Mouse (Mus musculus) cerebellum, postnatal 14 days (tissue): Measurements from ENCODE around the gene Bbs9.

Experiments used
- DNase-seq, 2 experiments: peaks; one replicate each; pipeline ENCODE4 v3.0.0; 2021; ENCODE audit warnings: mixed read lengths in 2 of 2

The Bbs9 gene

DNA sequence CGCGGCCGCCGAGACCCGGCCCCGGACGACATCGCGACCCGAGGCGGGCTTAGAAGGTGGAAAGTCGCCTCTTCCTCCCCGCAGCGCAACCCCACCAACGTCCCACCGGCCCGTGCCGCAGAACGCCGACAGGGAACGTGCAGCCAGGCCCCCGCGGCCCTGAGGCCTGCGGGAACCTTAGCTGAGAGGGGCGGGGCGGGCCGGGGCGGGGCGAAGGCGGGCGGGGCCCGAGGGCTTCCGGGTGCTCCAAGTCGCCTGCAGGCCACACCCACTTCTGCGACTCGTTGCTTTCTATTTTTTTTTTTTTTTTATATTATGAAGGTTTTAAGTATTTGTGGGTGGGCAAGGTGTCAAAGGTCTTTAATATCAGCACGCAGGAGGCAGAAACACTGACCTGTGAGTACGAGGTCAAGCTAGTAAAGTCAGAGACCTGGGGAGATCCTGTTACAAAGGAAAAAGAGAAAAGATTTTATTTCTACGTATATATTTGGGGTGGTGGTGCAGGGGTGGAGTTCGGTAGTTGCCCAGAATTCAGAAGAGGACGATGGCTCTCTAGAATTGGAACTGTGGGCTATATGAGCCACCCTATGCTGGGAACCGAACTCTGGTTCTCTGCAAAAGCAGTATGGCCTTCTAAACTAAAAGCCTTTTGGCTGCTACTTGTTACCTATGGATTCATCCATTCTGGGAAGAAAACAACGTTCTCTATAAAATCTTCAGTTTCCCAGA is 7.2 kb upstream of the Bbs9 start:
- peak; percentile 73 to 76 for DNase-seq

DNA sequence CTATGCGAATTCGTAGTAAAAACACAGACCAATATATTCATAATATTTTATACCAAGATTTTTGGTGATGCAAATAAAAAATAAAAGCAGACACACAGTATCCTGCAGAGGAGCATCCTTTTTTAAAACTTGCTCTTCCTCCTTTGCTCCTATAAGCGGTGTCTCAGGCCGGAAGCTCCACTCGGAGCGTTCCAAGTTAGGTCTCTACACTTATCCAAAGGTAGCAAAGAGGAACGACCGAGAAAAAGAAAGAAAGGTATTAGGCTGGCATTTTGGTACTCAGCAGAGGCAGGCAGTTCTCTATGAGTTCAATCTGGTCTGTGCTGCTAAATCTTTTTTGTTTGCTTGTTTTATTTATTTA is 6.6 kb upstream of the Bbs9 start:
- DNase-seq, result no peak

DNA sequence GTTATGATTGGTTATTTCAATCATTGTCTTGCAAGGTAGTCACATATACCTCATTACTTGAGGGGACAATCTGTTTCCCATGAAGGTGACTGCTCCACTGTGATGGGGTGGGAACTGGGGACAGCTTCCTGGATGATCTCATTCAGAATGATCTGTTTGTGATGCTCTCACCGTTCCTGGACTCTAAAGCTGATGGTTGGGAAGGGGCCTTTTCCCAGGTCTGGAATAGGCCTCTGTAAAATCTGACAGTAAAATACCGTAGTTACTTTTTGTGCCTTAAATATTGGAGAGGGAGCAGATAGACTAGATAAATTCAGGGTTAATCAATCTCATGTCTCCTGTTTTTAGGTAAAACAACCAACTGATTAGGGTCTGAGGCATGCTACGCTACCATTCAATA is 5.9 kb upstream of the Bbs9 start, which contains the start of gene Rp9:
TSS of gene Rp9 (minus strand) at position 101 of the 400 bp plus-strand sequence.
- DNase-seq, result no peak

DNA sequence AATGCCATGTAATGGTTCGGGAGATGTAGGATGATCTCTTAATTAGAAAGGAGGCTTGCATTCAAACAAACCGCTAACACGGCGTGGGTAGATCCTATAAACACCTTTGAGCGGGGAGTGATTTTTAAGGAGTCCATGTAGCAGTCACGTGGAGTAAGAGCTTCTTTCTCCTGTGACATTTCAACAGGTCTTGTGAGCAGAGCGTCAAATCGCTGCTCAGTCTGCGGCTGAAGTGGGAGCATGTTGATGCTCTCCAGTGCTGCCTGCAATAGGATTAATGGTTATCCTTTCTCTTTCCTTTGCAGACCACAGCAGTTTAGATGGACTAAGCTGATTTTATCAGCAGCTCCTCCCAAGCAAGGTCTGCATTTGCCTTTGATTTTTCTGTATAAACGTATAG is 750 bp downstream of the Bbs9 start:
- DNase-seq, result no peak

DNA sequence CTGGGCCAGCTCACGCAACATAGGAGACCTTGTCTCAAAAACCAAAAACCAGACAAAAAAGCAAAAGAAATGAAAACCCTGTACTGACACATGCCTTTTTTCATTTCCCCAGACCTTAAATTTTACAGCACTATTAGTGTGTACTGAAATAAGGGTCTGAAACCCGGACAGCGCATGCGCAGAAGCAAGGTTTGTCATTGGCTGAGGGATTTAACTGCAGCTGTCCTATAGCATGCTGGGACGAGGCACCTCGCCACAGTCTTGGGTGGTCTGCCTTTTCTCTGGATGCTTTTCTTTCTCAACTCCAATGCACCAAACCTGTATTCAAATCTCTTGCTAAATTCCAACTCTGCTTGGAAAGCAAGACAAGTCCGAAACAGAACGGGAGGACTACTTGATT is 3.4 kb downstream of the Bbs9 start:
- no peak for DNase-seq

DNA sequence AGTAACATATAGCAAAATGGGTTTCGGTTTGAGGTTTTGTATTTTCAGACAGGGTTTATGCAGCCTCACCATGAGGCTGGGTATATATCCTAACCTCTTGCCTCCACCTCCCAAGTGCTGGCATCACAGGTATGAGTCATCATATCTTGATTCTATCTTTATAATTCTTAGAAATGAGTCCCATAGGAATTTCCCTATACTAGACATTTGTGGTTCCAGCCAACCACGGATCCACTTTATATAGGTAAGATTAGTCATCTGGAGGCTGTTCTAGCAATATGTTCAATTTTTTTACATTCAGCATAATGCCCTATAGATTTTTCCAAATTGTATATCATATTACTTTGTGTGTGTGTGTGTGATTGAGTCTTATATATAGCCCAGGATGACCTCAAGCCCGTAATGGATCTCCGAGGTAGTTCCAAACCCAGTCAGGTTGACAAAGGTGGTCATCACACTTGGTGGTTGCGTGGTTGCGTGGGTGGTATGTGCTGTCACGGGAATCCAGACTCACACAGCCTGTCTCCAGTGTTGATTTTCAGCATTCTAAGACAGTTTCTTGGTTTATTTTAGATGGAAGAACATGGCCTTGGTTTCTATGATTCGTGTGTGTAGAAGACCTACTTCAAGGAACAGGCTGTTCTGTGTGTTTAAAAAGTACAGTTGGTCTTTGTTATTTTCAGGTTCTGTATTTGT is 8.5 kb downstream of the Bbs9 start:
- no peak for DNase-seq

DNA sequence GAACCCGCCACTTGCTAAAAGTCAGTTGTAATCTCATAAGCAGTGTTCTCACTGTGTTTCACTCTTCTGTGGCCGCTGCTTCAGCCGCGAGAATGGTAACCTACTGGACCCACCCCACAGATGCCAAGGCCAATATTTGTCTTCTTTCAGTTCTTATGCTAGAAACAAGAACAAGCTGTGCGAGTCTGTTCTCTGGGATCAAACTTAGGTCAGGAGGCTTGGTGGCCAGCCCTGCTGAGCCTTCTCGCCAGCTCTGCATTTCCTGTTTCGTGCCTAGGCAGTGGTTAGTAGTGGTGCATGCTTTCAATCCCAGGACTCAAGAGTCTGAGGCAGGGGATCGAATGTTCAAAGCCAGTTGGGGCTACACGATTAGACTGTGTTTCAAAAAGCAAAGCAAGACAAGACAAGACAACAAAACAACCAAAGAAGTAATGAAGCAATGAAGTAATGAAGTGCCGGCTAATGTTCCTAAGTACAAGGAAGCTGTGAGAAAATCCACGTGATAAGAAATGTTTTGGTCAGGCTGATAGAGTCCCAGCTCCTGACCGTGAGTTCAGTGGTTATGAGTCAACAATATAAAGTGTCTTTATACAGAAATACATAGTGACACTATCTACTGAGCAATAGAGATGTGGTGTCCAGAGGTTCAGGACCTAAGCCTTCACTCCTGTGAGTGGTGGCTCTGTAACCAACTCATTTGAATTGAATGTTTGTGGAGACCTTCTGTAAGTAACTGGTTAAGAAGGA is 9.2 kb downstream of the Bbs9 start:
- DNase-seq, result no peak

DNA sequence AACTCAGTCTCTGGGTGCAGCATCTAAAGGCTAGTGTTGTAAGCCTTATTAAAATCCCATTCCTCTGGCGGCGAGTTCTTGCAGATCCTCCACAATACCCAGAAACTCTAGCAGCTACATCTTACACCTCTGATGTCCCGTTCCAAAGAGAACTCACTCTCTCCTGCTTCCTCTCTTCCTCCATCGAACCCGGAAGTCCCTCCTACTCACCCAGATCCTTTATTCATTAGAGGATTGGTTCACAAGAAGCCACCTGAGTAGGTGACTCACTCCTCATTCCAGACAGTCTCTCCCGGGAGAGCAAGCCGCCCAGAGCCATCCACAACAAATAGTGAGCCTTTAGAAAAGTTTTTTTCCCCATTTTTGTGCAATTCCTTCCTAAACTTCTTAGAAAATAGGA is 10.7 kb downstream of the Bbs9 start:
- no peak for DNase-seq

DNA sequence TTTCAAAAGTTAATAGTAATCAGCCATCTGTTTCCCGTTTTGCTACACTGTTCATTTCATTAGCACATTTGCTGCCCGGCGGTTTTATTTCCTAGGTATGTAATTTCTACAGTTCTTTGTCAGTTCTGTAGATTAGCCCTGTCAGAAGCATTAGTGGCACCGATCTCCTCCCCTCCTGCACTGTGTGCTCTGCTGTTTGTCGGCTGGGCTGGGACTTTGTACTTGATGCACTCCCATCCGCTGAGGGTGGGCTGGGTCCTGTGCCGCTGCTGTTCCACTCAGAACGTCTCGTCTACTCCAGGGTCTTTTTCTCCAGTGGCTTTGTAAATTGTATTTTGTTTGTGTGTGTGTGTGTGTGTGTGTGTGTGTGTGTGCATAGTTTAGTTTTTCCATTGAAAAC is 13.4 kb downstream of the Bbs9 start:
- DNase-seq, result no peak

DNA sequence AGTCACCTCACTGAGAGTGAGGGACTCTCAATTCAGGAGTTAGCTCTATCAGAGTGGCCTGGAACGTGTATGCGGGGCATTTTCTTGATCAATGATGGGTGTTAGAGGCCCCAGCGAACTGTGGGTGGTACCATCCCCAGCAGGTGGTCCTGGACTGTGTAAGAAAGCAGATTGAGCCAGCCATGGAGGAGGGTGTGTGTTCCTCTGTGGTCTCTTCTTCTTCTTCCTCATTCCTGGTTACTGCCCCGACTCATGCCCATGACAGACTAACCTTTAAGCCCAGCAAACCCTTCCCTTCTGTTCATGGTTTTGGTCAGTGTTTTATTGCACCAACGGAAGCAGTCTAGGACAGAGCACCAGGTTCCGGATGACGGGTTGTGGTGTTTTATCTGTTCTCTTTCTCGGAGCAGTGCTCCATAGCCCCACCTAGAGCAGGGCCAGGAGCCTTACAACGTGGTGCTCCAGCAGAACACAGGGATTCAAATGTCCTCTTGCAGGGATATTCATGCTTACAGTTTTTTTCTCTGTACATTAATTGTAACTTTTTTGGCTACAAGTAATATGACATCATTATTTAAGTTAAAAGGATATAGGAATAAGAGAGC is 18.8 kb downstream of the Bbs9 start:
- no peak for DNase-seq

DNA sequence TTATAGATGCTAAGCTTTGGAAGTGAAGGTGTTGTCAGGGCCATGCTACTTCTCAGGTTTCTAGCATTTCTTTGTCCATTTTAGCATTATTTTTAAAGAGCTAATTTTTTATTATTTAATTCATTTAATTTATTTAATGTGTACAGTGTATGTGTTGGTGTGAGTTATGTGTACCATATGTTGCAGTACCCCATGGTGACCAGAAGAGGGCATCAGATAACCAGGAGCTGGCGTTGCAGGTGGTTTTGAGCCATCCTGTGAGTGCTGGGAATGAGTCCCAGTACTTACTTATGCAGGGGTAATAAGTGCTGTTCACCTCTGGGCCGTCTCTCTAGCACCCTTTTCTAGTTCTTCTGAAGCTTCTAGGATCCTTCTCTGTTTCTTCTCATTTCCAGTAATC is 19.6 kb downstream of the Bbs9 start:
- DNase-seq, result no peak

DNA sequence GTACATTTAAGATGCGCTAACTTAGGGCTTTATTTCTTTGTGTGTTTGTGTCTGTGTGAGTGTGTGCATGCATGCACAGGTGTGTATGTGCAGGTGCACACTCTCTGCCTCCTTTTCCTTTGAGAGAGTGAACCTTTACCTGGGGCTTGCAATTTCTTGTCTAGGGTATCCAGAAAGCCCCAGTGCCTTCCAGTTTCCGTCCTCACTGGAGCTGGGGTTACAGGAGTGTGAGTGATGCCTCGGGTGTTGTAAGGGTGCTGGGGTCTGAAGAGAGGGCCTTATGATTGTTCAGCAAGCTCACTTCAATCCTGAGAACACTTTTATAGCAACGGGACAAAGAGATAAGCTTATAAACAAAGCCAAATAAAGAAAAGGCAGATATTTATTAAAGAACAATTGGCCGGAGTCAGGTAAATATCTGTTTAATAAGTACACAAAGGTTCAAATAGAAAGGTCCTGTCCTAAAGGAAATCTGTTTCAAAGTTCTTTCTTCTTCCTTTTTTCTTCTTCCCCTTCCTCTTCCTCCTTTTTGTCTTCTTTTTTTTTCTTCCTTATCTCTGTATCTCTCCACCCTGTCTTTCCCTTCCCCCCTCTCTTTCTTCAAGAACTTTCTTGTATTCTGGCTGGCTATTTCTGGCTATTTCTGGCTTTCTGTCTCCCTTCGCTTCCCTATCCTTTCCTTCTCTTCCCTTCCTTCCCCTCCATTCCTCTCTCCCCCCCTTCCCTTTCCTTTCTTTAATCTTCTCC is 21.7 kb downstream of the Bbs9 start:
- DNase-seq, result no peak

DNA sequence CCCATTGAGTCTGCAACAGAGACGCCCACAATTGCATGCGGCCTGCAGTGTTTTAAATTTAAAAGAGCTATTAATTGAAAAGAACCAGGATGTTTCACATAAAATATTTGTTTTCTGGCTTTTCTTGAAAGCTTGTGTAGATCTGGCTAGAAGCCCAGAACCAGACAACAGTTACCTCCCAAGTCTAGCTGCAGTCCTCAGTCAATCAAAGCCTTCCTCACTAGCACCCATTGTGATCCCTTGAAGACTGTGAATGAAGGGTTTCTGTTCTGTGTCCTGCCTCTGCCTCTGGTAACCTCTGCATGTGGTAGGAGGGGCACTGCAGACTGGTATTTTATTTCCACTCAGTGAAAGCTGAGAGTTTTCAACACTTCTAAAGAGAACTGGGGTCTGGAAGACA is 27.5 kb downstream of the Bbs9 start:
- no peak for DNase-seq

DNA sequence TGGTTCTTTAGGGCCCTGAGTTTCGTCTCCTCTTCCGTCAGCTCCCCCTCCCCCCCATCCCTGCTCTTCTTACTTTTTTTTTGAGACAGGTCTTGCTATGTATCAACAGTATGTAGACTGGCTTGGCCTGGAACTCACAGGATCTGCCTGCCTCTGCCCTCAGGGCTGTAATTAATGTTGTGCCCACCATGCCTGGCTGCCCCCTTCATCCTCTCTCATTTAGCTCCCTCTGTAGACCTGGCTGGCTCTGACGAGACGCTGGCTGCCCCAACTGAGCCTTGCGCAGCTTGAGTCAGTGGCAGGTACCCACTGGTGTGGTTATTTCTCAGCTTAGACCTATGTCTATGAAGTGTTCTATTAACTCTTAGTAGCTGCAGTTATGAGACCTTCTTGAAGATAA is 28.1 kb downstream of the Bbs9 start:
- DNase-seq, result no peak

DNA sequence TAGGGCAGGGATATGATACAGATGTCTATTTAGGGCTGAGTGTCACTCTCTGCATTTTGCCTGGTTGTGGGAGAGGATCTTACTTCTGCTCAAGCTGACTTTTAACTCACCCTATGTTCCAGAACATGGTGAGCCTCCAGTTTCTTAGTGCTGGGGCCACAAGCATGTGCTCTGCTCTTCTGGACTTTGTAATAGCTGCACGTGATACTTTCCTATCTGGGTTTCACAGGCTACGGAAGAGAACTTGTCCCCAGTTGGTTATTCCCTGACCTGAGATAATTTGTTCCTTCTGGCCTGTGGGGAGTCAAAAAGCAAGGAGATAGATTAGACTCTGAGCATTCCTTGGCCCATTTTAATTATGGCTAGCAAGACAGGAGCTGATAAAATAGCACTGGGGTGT is 30.1 kb downstream of the Bbs9 start:
- no peak for DNase-seq

DNA sequence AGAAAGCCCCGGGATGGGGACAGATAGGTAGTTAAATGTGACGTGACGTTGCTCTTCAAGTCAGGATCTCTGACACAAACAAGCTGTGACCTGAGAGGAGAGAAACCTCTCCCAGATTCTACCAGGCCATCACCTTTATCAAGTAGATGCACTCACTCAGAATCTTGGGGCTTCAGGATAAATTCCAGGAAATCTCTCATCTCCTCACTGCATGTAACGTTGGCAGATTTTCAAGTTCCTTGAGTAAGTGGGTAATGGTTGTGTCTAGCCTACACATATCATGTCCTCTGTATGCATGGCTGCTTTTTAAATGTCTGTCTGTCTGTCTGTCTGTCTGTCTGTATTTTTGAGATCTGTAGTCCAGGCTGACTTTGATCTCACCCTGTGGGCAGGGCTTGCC is 39.6 kb downstream of the Bbs9 start:
- no peak for DNase-seq

DNA sequence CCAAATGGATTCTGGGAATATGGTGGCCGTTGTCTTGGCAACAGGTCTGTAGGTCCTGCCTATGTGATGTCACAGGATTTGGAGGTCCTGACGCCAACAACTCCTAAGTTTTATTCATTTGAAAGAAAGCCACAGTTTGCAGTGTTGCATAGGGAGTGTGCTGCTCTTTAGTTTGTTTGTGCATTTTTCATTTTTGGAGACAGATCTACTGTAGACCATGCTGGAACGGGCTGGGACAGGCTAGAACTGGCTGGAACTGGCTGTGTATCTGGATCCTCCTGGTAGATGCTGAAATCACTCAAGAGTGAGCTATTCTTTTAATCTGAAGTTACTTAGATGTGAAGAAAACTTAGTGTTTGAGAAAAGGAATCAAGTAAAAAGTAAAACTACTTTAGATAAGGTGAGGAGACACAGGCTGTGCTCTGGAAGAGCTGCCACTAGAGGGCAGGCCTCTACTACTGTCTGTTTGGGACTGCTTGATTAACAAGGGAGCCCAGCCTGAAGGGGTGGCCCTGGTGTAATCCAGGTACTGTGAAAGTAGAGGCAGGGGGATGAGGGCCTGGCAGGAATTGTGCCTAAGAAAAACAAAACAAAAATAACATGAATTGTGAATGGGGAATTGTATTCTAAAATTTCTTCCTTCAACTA is 43.0 kb downstream of the Bbs9 start:
- DNase-seq, result peak; percentile 56 to 66

DNA sequence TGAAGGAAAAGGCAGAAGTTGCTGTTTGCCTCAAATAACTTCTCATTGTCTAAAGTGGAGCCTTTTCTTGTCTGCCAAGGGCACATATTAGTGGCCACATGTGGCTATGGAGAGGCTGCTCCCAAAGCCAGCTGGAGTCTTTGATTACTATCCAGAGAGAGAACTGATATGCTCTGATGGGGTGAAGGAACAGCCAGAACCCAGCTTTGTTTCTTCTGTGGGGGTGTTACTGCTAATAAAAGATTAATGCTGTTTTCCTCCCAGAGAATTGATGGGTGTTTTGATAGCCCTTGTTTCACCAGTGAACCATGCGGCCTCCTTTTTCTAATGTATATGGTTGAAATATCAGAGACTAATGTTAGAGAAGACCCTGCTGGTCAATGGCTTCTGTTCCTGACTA is 47.9 kb downstream of the Bbs9 start:
- DNase-seq, result no peak

DNA sequence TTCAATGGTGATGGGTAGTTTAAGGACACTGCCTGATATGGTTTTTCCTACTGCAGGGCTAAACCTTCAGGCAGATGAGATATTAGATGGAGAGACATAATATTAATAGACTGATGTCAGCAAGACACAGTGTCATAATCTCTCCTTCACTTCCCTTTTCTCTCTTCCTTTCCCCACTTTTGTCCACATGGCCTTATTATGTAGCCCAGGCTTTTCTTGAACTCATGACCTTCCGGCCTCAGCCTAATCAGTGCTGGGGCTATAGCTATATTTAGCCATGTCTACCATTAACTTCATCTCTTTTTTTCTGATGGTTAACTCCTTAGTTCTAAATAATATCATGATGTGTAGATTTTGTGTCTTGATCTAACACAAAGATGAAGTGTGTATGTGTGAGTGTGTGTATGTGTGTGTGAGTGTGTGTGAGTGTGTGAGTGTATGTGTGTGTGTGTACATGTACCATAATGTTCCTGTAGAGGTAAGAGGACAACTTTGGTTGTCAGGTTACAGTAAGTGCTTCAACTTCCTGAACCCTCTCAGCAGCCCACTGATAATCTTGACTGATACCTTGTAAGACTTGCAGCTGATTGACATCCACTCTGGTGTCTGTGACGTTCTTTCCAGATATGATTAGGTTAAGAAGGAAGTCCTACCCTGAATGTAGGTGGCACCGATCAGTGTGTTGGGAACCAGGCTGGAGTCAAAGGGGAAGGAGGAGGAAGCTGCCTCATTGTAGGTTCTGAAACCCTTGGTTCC is 55.4 kb downstream of the Bbs9 start:
- DNase-seq, result no peak

DNA sequence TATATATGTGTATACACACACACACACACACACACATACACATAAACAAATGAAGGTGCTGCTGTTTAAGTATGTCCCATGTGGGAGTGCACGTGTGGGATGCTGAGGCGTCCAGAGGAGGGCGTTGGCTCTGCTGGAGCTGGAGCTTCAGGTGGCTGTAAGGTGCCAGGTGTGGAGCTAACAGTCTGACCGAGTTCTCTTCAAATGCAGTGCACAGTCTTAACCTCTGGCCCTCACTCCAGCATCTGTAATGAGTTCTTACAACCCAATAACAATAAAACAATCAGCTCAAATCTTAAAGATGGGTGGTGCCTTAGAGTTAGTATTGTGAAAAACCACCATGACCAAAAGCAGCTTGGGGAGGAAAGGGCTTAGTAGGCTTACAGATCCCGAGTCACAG is 56.6 kb downstream of the Bbs9 start:
- no peak for DNase-seq

DNA sequence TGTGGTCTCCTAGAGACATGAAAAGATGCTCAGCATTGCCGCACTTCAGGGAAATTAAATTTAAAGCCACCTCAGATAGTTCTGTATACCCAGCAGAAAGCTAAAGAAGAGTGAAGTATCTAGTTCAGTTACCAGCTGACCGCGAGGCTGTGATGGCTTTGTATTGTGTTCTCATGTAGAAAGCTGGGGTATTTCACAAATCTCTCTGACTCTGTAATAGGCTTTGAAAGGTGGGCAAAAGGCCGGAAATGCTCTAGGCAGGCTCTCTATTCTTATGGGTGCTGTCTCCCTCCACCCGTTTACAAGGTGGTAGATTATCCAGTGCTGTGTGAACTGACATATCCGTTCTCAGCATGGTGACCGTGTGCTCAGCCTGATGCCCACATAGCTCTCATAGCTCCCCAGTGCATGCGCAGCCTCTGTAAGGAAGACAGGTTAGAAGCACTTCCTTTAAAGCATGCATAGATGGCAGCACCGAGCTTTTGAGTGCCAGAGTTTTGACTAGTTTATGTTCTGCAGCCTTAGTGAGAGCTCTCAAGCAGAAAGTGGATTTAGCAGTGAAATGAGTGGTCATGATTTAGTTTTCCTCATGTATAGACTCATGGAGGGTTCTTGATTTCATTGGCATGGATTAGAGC is 57.4 kb downstream of the Bbs9 start:
- DNase-seq, result peak; percentile 51 to 52
